Mouse (Mus musculus): ENCODE measurements around the gene Kdm1b. TPM values are rescaled to one million over a fixed set of nuclear protein-coding genes. Genes with fewer than 3 reads are reported as not detected.
A peak's percentile ranks its signal among the peaks of the same experiment; 100 is the strongest.

Kdm1b gene
- total and polyA plus RNA-seq, 2 experiments from 2014 or later, result 14.1 to 26.9 TPM

GRCm38 (mm10) chr13:47111185-47111584 lies 67.9 kb downstream of the Kdm1b start:
- TF ChIP-seq CTCF (IDR thresholded peaks at IDR 0.05), result no peak
- no peak overlapping the region for H3K4me3 ChIP-seq (ENCODE audit: low read depth, low read length)
- H3K4me1 ChIP-seq (ENCODE audit: insufficient read depth, low read length), result no peaks in the 10 kb centered on the region
- H3K9me3 ChIP-seq (ENCODE audit: low read length), result no peaks in the 10 kb centered on the region
- no peaks in the 10 kb centered on the region for H3K27me3 ChIP-seq (ENCODE audit: insufficient read depth, low read length)
- H3K9ac ChIP-seq (replicated peaks; ENCODE audit: low read length, poor library complexity, severe bottlenecking), result no peak overlapping the region
- ATAC-seq (ENCODE audit: low FRiP score) (no peak), DNase-seq (ENCODE audit: low spot score) (no peak)
- H3K4me2 ChIP-seq (ENCODE audit: low read depth, low read length, poor library complexity, severe bottlenecking), result no peak overlapping the region
- 87% methylated on average over 3 of the region's 3 CpGs for WGBS
- H3K36me3 ChIP-seq (ENCODE audit: insufficient read depth, low read length), result no peaks in the 10 kb centered on the region
- no peak overlapping the region for H3K27ac ChIP-seq (ENCODE audit: low read depth, low read length)

DNA sequence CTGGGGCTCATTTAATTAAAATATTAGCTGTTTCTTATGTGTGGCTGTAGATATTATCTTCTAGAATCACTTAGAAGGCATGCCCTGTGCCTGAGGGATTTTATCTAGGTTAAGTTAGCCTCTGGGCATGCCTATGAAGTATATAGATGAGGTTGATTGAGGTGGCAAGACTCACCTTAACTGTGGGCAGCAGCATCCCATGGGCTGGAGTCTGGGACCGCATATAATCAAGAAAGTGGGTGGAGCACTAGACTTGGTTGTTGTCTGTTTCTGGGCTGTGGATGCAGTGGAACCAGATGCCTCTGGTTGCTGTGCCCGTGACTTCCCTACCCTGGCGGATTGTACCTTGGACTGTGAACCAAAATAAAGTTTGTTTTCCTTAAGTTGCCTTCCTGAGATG lies 68.8 kb downstream of the Kdm1b start:
- H3K4me1 ChIP-seq (ENCODE audit: insufficient read depth, low read length), result no peaks in the 10 kb centered on the region
- no peak for TF ChIP-seq CTCF (IDR thresholded peaks at IDR 0.05)
- no peaks in the 10 kb centered on the region for H3K9me3 ChIP-seq (ENCODE audit: low read length)
- no peak overlapping the region for H3K4me2 ChIP-seq (ENCODE audit: low read depth, low read length, poor library complexity, severe bottlenecking)
- H3K36me3 ChIP-seq (ENCODE audit: insufficient read depth, low read length), result no peaks in the 10 kb centered on the region
- no peak overlapping the region for H3K4me3 ChIP-seq (ENCODE audit: low read depth, low read length)
- ATAC-seq (ENCODE audit: low FRiP score) (no peak), DNase-seq (ENCODE audit: low spot score) (no peak)
- WGBS, result 88% methylated on average over 3 of the region's 3 CpGs
- H3K27me3 ChIP-seq (ENCODE audit: insufficient read depth, low read length), result no peaks in the 10 kb centered on the region
- no peak overlapping the region for H3K9ac ChIP-seq (replicated peaks; ENCODE audit: low read length, poor library complexity, severe bottlenecking)
- H3K27ac ChIP-seq (ENCODE audit: low read depth, low read length), result no peak overlapping the region

- WGBS, result 70% methylated on average over 3 of the region's 3 CpGs
Observed at GRCm38 (mm10) chr13:47112924-47113323, 69.6 kb downstream of the Kdm1b start.

DNA sequence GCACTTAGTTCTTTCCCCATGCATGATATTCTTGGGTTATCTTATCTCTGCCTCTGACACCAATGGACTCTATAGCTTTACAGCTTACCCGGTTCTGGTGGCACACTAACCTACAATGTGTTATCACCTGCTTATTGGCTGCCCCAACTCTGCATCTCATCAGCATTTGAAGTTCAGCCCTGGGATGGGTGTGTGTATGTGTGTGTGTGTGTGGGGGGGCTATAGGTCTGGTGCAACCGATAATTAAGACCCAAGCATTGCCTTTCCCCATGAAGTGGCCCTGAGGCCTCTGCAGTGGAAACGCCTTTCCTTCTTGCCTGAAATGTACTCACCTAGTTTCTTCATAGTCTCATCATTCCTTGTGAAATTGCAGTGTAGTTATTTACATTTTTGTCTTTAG lies 72.7 kb downstream of the Kdm1b start:
- TF ChIP-seq CTCF (IDR thresholded peaks at IDR 0.05), result no peak
- no peak for ATAC-seq (ENCODE audit: low FRiP score)
- no peak for DNase-seq (ENCODE audit: low spot score)
- H3K27ac ChIP-seq (ENCODE audit: low read depth, low read length), result no peak overlapping the region
- 93% methylated on average over 3 of the region's 3 CpGs for WGBS
- no peaks in the 10 kb centered on the region for H3K9me3 ChIP-seq (ENCODE audit: low read length)
- H3K4me1 ChIP-seq (ENCODE audit: insufficient read depth, low read length), result no peaks in the 10 kb centered on the region
- H3K27me3 ChIP-seq (ENCODE audit: insufficient read depth, low read length), result no peaks in the 10 kb centered on the region
- H3K4me3 ChIP-seq (ENCODE audit: low read depth, low read length), result no peak overlapping the region
- no peak overlapping the region for H3K9ac ChIP-seq (replicated peaks; ENCODE audit: low read length, poor library complexity, severe bottlenecking)
- H3K36me3 ChIP-seq (ENCODE audit: insufficient read depth, low read length), result no peaks in the 10 kb centered on the region
- no peak overlapping the region for H3K4me2 ChIP-seq (ENCODE audit: low read depth, low read length, poor library complexity, severe bottlenecking)

More at GRCm38 (mm10) chr13:47112924-47113323, 69.6 kb downstream of the Kdm1b start:
- Histone ChIP-seq H3K4me1 (ENCODE audit: insufficient read depth, low read length) (no peaks in the 10 kb centered on the region), H3K27ac (ENCODE audit: low read depth, low read length) (no peak overlapping the region), H3K36me3 (ENCODE audit: insufficient read depth, low read length) (no peaks in the 10 kb centered on the region), H3K4me3 (ENCODE audit: low read depth, low read length) (no peak overlapping the region), H3K4me2 (ENCODE audit: low read depth, low read length, poor library complexity, severe bottlenecking) (no peak overlapping the region), H3K9ac (replicated peaks; ENCODE audit: low read length, poor library complexity, severe bottlenecking) (no peak overlapping the region), H3K27me3 (ENCODE audit: insufficient read depth, low read length) (no peaks in the 10 kb centered on the region), H3K9me3 (ENCODE audit: low read length) (no peaks in the 10 kb centered on the region)
- ATAC-seq (ENCODE audit: low FRiP score), result no peak
- no peak for TF ChIP-seq CTCF (IDR thresholded peaks at IDR 0.05)
- DNase-seq (ENCODE audit: low spot score), result no peak

DNA sequence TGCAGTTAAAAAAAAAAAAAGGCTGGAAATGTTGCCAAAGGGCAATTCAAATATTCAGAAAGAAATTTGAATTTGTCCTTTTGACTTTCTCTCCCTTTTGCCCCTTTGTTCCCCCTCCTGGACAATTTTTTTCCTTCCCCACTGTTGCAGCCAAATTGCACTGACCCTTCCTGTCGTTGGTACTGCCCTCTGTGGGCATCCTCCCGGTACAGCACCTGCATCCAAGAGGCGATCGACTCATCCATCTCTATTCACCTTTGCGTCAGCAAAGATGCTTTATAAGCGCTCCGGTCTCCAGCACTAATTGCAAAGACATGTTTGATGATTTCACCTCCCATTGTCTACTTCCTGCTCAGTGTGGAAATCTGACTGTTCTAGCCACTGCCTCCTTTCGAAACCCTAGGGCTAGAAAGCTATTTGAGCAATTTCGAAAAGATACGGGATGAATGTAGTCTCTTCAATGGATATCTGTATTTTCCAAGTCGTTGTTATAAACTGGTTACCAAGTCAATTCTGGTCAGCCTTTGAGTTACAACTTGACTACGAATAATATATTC lies 78.1 kb downstream of the Kdm1b start:
- DNase-seq (ENCODE audit: low spot score) (peak; percentile 19), ATAC-seq (ENCODE audit: low FRiP score) (no peak)
- 30% methylated on average over 12 of the region's 12 CpGs for WGBS
- no peaks in the 10 kb centered on the region for H3K36me3 ChIP-seq (ENCODE audit: insufficient read depth, low read length)
- no peaks in the 10 kb centered on the region for H3K4me1 ChIP-seq (ENCODE audit: insufficient read depth, low read length)
- H3K9me3 ChIP-seq (ENCODE audit: low read length), result no peaks in the 10 kb centered on the region
- H3K9ac ChIP-seq (replicated peaks; ENCODE audit: low read length, poor library complexity, severe bottlenecking), result no peak overlapping the region
- peak; percentile 64 for TF ChIP-seq CTCF (IDR thresholded peaks at IDR 0.05)
- H3K4me3 ChIP-seq (ENCODE audit: low read depth, low read length), result peak overlapping the region; percentile 51; the same call in 1 of the 2 replicates
- no peak overlapping the region for H3K27ac ChIP-seq (ENCODE audit: low read depth, low read length)
- no peaks in the 10 kb centered on the region for H3K27me3 ChIP-seq (ENCODE audit: insufficient read depth, low read length)
- H3K4me2 ChIP-seq (ENCODE audit: low read depth, low read length, poor library complexity, severe bottlenecking), result peak overlapping the region; percentile 95

- TF ChIP-seq CTCF (IDR thresholded peaks at IDR 0.05), result no peak
- DNase-seq (ENCODE audit: low spot score), result peak; percentile 5
- WGBS, result 3% methylated on average over 55 of the region's 55 CpGs
Observed at GRCm38 (mm10) chr13:47122537-47123430, 79.5 kb downstream of the Kdm1b start, which contains the start of gene Rnf144b. Rnf144b (plus strand) TSS chr13:47122656.

More at GRCm38 (mm10) chr13:47122537-47123430, 79.5 kb downstream of the Kdm1b start, which contains the start of gene Rnf144b:
- Histone ChIP-seq H3K4me3 (ENCODE audit: low read depth, low read length) (peak within 1 kb of the TSS; percentile 51), H3K9ac (replicated peaks; ENCODE audit: low read length, poor library complexity, severe bottlenecking) (peak within 1 kb of the TSS; percentile 51), H3K4me2 (ENCODE audit: low read depth, low read length, poor library complexity, severe bottlenecking) (peak within 1 kb of the TSS; percentile 95), H3K4me1 (ENCODE audit: insufficient read depth, low read length) (no peaks in the 10 kb centered on the region), H3K27ac (ENCODE audit: low read depth, low read length) (no peak within 1 kb of the TSS), H3K9me3 (ENCODE audit: low read length) (no peaks in the 10 kb centered on the region), H3K27me3 (ENCODE audit: insufficient read depth, low read length) (no peaks in the 10 kb centered on the region), H3K36me3 (ENCODE audit: insufficient read depth, low read length) (no peaks in the 10 kb centered on the region)
- ATAC-seq (ENCODE audit: low FRiP score), result no peak; the same call in 1 of the 2 replicates
